Mouse (Mus musculus) megakaryocyte, embryonic 14.5 days (primary cell): ENCODE data around the gene Pstk.

Source experiments
- FLI1 ChIP-seq: IDR thresholded peaks from 2 replicates; pipeline ENCODE4 v1.6.1; 2012; ENCODE audit warnings: low read length, inconsistent platforms, mixed read lengths
- GATA1 ChIP-seq: IDR thresholded peaks from 3 replicates; pipeline ENCODE4 v1.6.1; 2012; ENCODE audit warnings: mixed read lengths, low read length, inconsistent platforms, borderline replicate concordance

DNA sequence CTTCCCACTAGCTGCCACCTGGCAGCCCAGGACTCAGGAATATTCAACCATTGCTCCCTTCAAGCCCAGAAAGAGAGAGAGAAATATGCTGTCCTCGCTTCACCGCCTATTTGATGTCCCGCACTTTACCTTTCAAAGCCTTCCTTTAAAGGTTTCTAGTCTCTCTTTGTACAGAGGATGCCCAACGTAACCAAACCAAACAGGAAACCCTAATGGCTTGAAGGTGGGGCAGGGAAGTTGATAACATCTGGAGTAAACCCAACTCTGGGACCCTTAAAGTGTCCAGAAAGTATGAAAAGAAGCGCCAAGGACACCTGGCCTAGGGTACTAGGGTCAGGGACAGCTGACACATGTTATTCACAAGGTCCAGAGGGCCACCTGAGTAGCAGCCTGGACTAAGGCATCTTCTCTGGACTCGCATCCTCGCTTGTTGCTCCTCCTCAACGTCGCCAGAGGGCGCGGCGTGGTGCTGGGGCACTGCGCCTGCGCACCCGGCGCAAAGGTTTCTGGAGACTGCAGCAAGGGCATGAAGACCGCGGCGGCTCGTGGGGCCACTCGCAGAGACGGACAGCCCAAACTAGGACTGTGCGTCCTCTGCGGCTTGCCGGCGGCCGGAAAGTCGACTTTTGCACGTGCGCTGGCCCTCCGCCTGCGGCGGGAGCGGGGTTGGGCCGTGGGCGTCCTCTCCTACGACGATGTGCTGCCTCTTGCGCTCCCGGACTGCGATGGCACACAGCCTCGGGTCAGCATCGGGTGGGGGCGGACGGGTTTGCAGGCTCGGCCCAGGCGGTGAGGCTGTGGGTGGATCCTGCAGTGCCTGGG lies at the start of gene Pstk:
- TF ChIP-seq GATA1 = no peak
- TF ChIP-seq FLI1 = no peak
